Mouse (Mus musculus) bone marrow, adult 2 months (tissue): ENCODE measurements around the gene Gabrb1.

ENCODE experiments used
- CTCF ChIP-seq: fragments of 200-500 bp; IDR thresholded peaks from 2 replicates; pipeline ENCODE4 v1.5.1; 2011; ENCODE audit warnings: low read length, control low read depth; ENCODE audit not compliant: control insufficient read depth, insufficient read depth
- POLR2A ChIP-seq: fragments of 200-500 bp; IDR thresholded peaks from 2 replicates; pipeline ENCODE4 v1.6.1; 2011; ENCODE audit warnings: low read depth, mild to moderate bottlenecking, control low read depth, low read length, borderline replicate concordance; ENCODE audit not compliant: control insufficient read depth

DNA sequence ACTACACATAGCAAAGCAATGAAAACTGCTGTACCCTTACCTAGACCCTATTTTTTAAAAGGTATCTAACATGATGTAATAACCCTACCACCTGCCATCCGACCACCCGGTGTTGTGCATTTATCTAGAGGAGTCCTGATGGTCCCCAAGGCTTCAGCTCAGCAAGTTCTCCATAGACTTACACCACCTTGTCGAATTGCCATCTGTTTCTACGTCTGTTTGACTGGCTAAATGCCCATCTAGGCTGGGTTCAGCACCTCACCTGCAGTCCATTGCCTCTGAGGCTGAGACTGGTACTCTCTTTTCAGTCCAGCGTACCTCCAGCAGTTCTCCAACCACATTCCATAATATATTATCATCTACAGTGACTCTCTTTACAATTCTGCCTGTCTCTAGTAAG lies 96.1 kb downstream of the Gabrb1 start:
- TF ChIP-seq CTCF (no peak), POLR2A (no peak)
